ENCODE assay signal across 2 mouse cellular contexts in the genomic region with DNA sequence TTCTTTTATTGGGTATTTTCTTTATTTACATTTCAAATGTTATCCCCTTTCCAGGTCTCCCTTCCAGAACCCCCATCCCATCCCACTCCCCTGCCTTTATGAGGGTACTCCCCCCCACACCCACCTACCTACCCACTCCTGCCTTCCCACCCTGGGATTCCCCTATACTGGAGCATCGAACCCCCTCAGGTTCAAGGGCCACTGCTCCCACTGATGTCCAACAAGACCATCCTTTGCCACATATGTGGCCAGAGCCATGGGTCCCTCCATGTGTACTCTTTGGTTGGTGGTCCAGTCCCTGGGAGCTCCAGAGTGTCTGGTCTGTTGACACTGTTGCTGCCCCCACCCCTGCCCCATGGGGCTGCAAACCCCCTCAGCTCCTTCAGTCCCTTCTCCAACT. TPM values are rescaled to one million over a fixed set of nuclear protein-coding genes. Genes with fewer than 3 reads are reported as not detected.
"Had no signal": no experiment of that assay in that cellular context is flagged by ENCODE, and none has a peak within 500 bp of the region (broad histone marks: within the 10 kb centered on the region; RNA-seq: fewer than 3 reads in every experiment).

No protein-coding gene starts in this region.

RNA-seq across cellular contexts. Expression of a gene that starts 15.7 kb away (rescaled TPM):
- polyA plus RNA-seq: erythroblast, embryonic 14.5 days had no signal

RNA-seq across cellular contexts. Expression of a gene that starts 53.3 kb away (rescaled TPM):
- polyA plus RNA-seq: erythroblast, embryonic 14.5 days; heart, adult 2 months had no signal
